Mouse (Mus musculus) forebrain, embryonic 12.5 days (tissue): Measurements from ENCODE around the gene Ano8. TPM values are rescaled to one million over a fixed set of nuclear protein-coding genes. Genes with fewer than 3 reads are reported as not detected.
"Not testable (repeated sequence)": the region's sequence is repeated elsewhere in the genome, so short reads cannot be mapped to it uniquely, and the experiment has no call there.

Experiments used
- ATAC-seq: fragments of 200-750 bp; cut with Nextera tagmentation; 2 replicates; pipeline ENCODE4 v1.8.0; 2017; ENCODE audit warnings: moderate TSS enrichment; ENCODE audit not compliant: low FRiP score
- H3K27ac ChIP-seq: fragments of 300-500 bp; sonication (generic); 2 replicates; pipeline ENCODE4 v1.5.1; 2016; ENCODE audit warnings: mild to moderate bottlenecking
- H3K27me3 ChIP-seq: fragments of 300-500 bp; sonication (generic); 2 replicates; pipeline ENCODE4 v1.6.1; 2016; ENCODE audit warnings: mild to moderate bottlenecking
- H3K36me3 ChIP-seq: fragments of 300-500 bp; sonication (generic); replicated peaks from 2 replicates; pipeline ENCODE4 v1.6.1; 2016; ENCODE audit warnings: mild to moderate bottlenecking
- H3K4me1 ChIP-seq: fragments of 300-500 bp; sonication (generic); 2 replicates; pipeline ENCODE4 v1.6.1; 2016
- H3K4me2 ChIP-seq: fragments of 300-500 bp; sonication (generic); 2 replicates; pipeline ENCODE4 v1.6.1; 2016; ENCODE audit warnings: mild to moderate bottlenecking, moderate library complexity
- H3K4me3 ChIP-seq: fragments of 300-500 bp; sonication (generic); replicated peaks from 2 replicates; pipeline ENCODE4 v1.5.1; 2016; ENCODE audit warnings: mild to moderate bottlenecking
- H3K9ac ChIP-seq: fragments of 300-500 bp; sonication (generic); 2 replicates; pipeline ENCODE4 v1.6.1; 2016; ENCODE audit warnings: mild to moderate bottlenecking
- H3K9me3 ChIP-seq: fragments of 300-500 bp; sonication (generic); 2 replicates; pipeline ENCODE4 v1.6.1; 2016
- WGBS: fragments of 180-500 bp; shearing (Covaris S2); methylation state at CpG from one replicate; pipeline ENCODE4 v1.1.7; 2016; 5-methylcytosine and 5-hydroxymethylcytosine counted together
- polyA plus RNA-seq: library from polyadenylated mRNA; unstranded; fragments of >200 nt; fragmentation: Nextera tagmentation; extraction: Ambion mirVana; gene quantifications from 2 replicates; pipeline ENCODE4 v1.2.1, GENCODE M21; 2016

Ano8 gene
- 11.1 and 13.4 TPM in 2 replicates for polyA plus RNA-seq

- H3K4me2 ChIP-seq = peak within 1 kb of the TSS; percentile 75
- peak within 1 kb of the TSS; percentile 99 for H3K9ac ChIP-seq
- peak within 1 kb of the TSS; percentile 92 for H3K4me3 ChIP-seq
- peaks cover 57% of the 10 kb centered on the region for H3K4me1 ChIP-seq
- no peaks in the 10 kb centered on the region for H3K9me3 ChIP-seq
- no peaks in the 10 kb centered on the region; the same call in 1 of the 2 replicates for H3K27me3 ChIP-seq
- peak; percentile 70 for ATAC-seq
- WGBS = 5% methylated on average over 57 of the region's 58 CpGs
- peaks cover 45% of the 10 kb centered on the region for H3K36me3 ChIP-seq
- H3K27ac ChIP-seq = peak within 1 kb of the TSS; percentile 88
Measured at GRCm38 (mm10) chr8:71485142-71486135, at the start of gene Ano8. Gene Ano8 (minus strand): TSS chr8:71485963.

DNA sequence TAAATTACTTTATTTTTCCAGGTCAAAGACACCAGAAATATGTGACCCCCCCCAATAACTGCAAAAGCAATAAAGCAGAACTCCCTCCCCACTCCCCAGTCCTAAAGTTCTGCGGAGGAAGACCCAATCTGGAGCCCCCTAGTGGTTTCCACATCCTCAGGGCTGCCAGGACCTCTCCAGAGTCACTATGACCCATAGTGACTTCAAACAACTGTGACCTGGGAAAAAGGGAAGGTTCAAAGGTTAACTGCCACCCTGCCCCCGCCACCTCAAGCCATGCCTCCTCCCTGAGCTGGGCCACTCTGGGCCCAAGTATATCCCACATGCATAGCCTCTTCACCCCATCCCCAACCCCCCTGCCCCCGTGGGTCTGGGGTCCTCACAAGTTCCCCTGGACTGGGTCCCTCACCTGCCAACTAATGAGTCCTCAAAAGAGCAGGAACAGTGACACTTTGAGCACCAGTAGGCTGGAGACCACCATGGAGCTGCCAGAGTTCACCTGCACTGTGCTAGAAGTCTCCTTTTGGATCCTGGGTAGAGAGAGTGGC is 48.6 kb upstream of the Ano8 start:
- Histone ChIP-seq H3K27me3 (peaks cover 50% of the 10 kb centered on the region), H3K9ac (no peak overlapping the region), H3K4me1 (peaks cover 9% of the 10 kb centered on the region; the same call in 1 of the 2 replicates), H3K4me3 (no peak overlapping the region), H3K4me2 (no peak overlapping the region), H3K9me3 (no peaks in the 10 kb centered on the region), H3K27ac (no peak overlapping the region), H3K36me3 (no peaks in the 10 kb centered on the region)
- 42% methylated on average over 3 of the region's 3 CpGs for WGBS
- no peak for ATAC-seq

- H3K27me3 ChIP-seq = peaks cover 43% of the 10 kb centered on the region
Measured at GRCm38 (mm10) chr8:71530735-71531467, 45.1 kb upstream of the Ano8 start.

GRCm38 (mm10) chr8:71528362-71529073 is 42.8 kb upstream of the Ano8 start:
- no peak for ATAC-seq
- Histone ChIP-seq H3K4me2 (no peak overlapping the region), H3K27ac (no peak overlapping the region), H3K9ac (no peak overlapping the region), H3K9me3 (no peaks in the 10 kb centered on the region), H3K4me3 (no peak overlapping the region), H3K36me3 (no peaks in the 10 kb centered on the region), H3K4me1 (peaks cover 20% of the 10 kb centered on the region), H3K27me3 (peaks cover 57% of the 10 kb centered on the region)
- WGBS = 91% methylated on average over 11 of the region's 11 CpGs

More at GRCm38 (mm10) chr8:71530735-71531467, 45.1 kb upstream of the Ano8 start:
- 74% methylated on average over 8 of the region's 12 CpGs for WGBS
- H3K4me2 ChIP-seq, H3K4me3 ChIP-seq, H3K36me3 ChIP-seq, H3K27ac ChIP-seq, ATAC-seq, H3K9ac ChIP-seq, H3K9me3 ChIP-seq: not testable (repeated sequence)
- H3K4me1 ChIP-seq = peaks cover 12% of the 10 kb centered on the region

DNA sequence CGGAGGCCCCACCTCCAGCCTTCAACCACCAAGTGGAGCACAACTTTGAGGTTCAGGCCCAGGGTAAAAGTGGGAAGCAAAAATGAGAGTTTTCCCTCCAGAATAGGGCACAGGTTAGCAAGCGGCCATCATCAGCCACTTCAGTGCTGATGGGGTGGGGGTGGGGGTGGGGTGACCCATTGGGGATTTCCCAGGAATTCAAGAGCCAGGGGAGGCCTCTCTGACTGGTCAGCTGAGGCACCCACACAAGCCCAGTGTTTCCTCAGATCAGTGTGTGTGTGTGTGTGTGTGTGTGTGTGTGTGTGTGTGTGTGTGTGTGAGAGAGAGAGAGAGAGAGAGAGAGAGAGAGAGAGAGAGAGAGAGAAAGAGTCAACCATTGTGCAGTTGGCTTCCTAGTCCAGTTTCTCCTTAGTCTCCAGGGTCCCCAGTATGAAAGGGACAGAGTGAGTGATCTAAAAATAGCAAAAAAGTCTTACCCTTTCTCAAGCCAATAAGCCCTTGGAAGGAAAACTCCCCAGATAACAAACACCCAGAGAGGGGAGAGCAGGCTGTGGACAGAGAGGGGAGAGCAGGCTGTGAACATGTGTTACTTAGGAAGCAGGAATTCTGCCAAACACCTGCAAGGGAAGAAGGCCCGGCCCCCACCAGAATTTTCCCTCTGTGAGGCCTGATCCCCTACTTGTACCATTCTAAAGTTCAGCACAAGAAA is 41.6 kb upstream of the Ano8 start:
- Histone ChIP-seq H3K4me2 (no peak overlapping the region), H3K4me3 (no peak overlapping the region), H3K9me3 (no peaks in the 10 kb centered on the region), H3K36me3 (no peaks in the 10 kb centered on the region), H3K9ac (no peak overlapping the region), H3K4me1 (peaks cover 20% of the 10 kb centered on the region), H3K27ac (no peak overlapping the region), H3K27me3 (peaks cover 62% of the 10 kb centered on the region)
- no peak for ATAC-seq
- 48% methylated on average over 3 of the region's 3 CpGs for WGBS

GRCm38 (mm10) chr8:71526272-71526671 is 40.5 kb upstream of the Ano8 start:
- H3K9me3 ChIP-seq = no peaks in the 10 kb centered on the region
- H3K4me1 ChIP-seq = peaks cover 20% of the 10 kb centered on the region
- no peaks in the 10 kb centered on the region for H3K36me3 ChIP-seq
- no peak overlapping the region for H3K27ac ChIP-seq
- no peak overlapping the region for H3K4me3 ChIP-seq
- ATAC-seq = no peak
- peaks cover 62% of the 10 kb centered on the region for H3K27me3 ChIP-seq
- 3% methylated on average over 6 of the region's 6 CpGs for WGBS
- H3K9ac ChIP-seq = peak overlapping the region; percentile 25; the same call in 1 of the 2 replicates
- no peak overlapping the region for H3K4me2 ChIP-seq

DNA sequence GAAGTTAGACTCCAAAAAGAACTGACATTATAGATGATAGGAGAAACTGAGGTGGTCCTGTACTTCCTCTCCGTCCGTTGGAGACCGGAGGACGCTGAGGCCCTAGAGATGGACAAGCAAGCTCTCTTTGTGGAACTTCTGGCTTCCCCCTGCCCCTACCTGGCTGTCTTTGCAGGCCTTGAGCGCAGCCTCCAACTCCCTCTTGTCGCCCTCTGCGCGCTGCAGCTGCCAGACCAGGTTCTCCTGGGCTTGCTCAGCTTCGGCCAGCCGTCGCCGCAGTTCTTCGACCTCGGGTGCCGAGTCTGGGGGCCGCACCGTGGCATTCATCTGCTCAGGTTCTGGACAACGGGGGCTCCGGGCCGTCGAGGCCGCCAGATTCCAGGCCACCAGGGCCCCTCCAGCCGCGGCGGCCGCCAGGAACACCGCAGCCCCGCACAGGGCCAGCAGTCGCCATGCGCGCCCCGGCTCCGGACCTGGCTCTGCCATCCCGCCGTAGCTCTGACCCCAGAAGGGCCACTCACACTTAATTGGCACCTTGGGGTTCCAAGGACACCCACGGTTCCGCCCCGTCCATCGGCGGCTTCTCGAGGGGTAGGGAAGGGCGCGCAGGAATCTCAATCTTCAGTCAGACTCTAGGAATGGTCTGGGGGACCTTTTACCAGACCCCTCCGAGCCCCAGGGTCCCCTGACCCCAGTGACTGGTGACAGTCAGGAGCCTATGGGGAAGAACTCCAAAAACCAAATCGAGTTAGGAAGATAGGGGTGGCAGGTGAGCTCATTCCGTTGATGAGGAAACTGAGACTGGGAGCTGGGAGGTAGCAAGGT is 39.7 kb upstream of the Ano8 start, which contains the start of gene Ccdc194:
Gene Ccdc194, minus strand, starts transcription at position 486 of the 825 bp plus-strand sequence.
- H3K9me3 ChIP-seq = no peaks in the 10 kb centered on the region
- no peak within 1 kb of the TSS for H3K27ac ChIP-seq
- peak within 1 kb of the TSS; percentile 31 for H3K4me2 ChIP-seq
- H3K27me3 ChIP-seq = peaks cover 68% of the 10 kb centered on the region
- H3K4me1 ChIP-seq = peaks cover 20% of the 10 kb centered on the region
- ATAC-seq = no peak
- peak within 1 kb of the TSS; percentile 25; the same call in 1 of the 2 replicates for H3K9ac ChIP-seq
- no peaks in the 10 kb centered on the region for H3K36me3 ChIP-seq
- 4% methylated on average over 46 of the region's 46 CpGs for WGBS
- peak within 1 kb of the TSS; percentile 14 for H3K4me3 ChIP-seq

- H3K27ac ChIP-seq = no peak overlapping the region
- peaks cover 18% of the 10 kb centered on the region for H3K4me1 ChIP-seq
- WGBS = 7% methylated on average over 17 of the region's 17 CpGs
- peaks cover 50% of the 10 kb centered on the region for H3K27me3 ChIP-seq
- H3K9me3 ChIP-seq = no peaks in the 10 kb centered on the region
- ATAC-seq = peak; percentile 82
- 0 out of 2 replicates have a peak overlapping the region, but pooled peaks have one; percentile 17 for H3K4me2 ChIP-seq
- H3K4me3 ChIP-seq = no peak overlapping the region
- no peaks in the 10 kb centered on the region for H3K36me3 ChIP-seq
- H3K9ac ChIP-seq = no peak overlapping the region
Measured at GRCm38 (mm10) chr8:71521634-71522033, 35.9 kb upstream of the Ano8 start.

DNA sequence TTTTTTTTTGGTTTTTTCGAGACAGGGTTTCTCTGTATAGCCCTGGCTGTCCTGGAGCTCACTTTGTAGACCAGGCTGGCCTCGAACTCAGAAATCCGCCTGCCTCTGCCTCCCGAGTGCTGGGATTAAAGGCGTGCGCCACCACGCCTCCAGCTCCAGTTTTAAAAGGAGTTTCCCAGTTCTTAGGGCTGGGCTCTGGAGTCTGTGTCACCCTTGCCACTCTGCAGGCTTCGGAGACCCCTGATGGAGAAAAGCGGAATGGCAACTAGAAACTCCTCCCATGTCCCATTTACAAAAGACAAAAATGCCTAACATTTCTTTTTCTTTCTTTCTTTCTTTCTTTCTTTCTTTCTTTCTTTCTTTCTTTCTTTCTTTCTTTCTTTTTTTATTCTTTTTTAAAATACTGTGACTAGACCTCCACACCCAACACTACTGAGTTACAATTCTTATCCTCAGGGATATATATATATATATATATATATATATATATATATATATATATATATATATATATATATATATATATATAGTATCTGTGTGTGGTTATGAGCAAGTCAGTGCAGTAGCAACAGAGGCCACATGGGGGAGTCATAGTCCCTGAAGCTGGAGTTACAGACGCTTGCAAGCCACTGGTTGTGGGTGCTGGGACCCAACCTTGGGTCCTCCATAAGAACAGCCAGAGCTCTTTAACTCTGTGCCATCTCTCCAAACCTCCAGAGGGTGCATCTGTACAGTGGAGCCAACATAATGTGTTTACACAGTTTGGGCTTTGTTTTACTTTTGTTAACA is 33.5 kb upstream of the Ano8 start:
- H3K27ac ChIP-seq, ATAC-seq, H3K4me2 ChIP-seq, H3K4me3 ChIP-seq, H3K9ac ChIP-seq, H3K4me1 ChIP-seq, H3K36me3 ChIP-seq, H3K9me3 ChIP-seq: not testable (repeated sequence)
- WGBS = 48% methylated on average over 10 of the region's 10 CpGs
- peaks cover 26% of the 10 kb centered on the region for H3K27me3 ChIP-seq

- Histone ChIP-seq H3K4me1 (peaks cover 5% of the 10 kb centered on the region; the same call in 1 of the 2 replicates), H3K36me3 (no peaks in the 10 kb centered on the region), H3K27me3 (peaks cover 8% of the 10 kb centered on the region), H3K4me3 (no peak overlapping the region), H3K9ac (no peak overlapping the region), H3K27ac (no peak overlapping the region), H3K4me2 (no peak overlapping the region), H3K9me3 (no peaks in the 10 kb centered on the region)
- WGBS = 31% methylated on average over 6 of the region's 6 CpGs
- ATAC-seq = no peak
Measured at GRCm38 (mm10) chr8:71516786-71517185, 31.0 kb upstream of the Ano8 start.
